Mouse (Mus musculus): Measurements from ENCODE around the gene Hormad2.

- TF ChIP-seq CTCF (IDR thresholded peaks at IDR 0.05; ENCODE audit: borderline replicate concordance, control insufficient read depth, extremely low read depth, insufficient read depth, low read length, poor library complexity) (no peak), POLR2A (IDR thresholded peaks at IDR 0.05; ENCODE audit: control insufficient read depth, extremely low read depth, insufficient read depth, low read length, poor library complexity) (no peak)
These were observed 104.1 kb downstream of the Hormad2 start for GRCm38 (mm10) chr11:4336693-4337283.

Measured in thymus, adult 2 months (tissue).